Mouse (Mus musculus) stomach, postnatal 0 days (tissue): ENCODE data around the gene Tshz2.

ENCODE experiments used
- CTCF ChIP-seq: IDR thresholded peaks from 2 replicates; pipeline ENCODE4 v1.5.1; 2016; ENCODE audit warnings: antibody characterized with exemption, low read depth, mild to moderate bottlenecking, moderate library complexity
- EP300 ChIP-seq: optimal IDR thresholded peaks from 2 replicates; pipeline ENCODE3; 2016; ENCODE audit warnings: antibody characterized with exemption

DNA sequence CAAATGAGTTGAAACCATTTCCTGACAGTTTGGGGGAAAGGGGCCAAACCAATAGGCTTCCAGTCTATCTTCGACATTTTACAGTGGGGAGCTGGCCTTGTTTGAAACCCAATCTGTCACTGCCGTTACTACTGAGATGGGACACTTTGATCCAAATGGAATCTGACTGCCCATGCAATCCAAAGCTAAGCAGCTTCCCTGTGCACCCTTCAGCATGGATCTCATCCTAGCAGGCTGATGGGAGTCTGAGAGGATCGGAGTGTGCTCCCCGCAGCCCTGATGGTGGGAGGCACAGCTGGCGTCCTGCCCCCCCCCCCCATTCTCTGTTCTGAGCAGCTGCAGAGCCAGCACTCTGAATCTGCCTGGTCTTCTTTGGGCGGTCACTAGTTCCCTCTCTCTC is 384.5 kb downstream of the Tshz2 start:
- TF ChIP-seq CTCF (no peak), EP300 (no peak)
